Mouse (Mus musculus) spleen, adult 12 weeks (tissue): ENCODE results near the gene Rpusd2.

Experiments
- DNase-seq: peaks from one replicate; pipeline ENCODE4 v3.0.0; 2022; ENCODE audit warnings: low spot score

Rpusd2 gene

DNA sequence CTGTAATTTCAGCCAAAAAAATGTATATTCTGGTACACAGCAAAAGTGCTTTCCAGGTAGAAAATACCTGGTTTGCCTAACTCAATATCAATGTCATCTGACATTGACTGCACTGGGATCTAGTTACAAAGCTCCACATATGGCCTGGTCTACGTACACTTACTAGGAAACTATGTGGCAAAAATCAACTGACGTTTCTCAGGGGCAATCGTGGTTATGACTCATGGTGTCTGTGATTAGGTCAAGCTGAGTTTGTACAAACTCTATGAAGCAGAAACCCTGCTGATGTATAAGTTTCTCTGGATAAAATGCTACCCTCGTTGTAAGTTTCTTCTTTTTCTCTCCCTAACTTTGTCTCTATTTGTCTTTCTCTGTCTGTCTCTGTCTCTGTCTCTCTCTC is 2.4 kb upstream of the Rpusd2 start:
- no peak for DNase-seq

DNA sequence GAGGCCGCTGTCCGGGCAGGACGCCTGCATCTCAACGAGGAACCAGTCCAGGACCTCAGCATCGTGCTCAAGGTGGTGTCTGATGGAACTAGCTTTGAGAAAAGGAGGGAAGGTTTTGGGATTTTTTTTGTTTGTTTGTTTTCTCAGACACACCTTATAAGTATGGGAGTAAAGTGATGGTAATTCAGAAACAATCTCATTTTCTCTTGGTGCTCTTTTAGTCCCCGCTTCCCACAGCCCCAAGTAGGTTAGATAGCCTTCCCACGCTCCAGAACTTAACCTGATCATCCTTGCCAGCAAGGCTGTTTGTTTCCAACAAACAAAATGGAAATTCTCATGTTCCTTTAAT is 781 bp downstream of the Rpusd2 start:
- DNase-seq: no peak

DNA sequence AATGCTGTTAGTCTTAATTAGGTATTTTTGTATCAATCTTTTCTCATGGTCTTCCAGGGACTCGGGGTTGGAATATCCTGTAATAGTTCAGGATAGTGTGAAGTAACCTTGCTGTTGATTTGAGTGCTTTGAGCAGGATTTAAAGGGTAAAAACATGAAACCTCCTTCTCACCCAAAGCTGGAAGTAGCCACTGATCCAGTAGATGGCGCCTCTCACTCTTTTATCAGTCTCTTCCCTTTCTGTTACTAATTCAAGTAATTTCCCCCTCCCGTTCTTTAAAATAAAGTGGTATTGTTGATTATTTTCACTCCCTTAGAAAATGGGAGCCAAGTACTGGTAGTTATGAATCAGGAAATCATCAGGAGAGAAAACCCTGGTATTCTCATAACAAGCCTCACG is 6.3 kb downstream of the Rpusd2 start:
- no peak for DNase-seq

DNA sequence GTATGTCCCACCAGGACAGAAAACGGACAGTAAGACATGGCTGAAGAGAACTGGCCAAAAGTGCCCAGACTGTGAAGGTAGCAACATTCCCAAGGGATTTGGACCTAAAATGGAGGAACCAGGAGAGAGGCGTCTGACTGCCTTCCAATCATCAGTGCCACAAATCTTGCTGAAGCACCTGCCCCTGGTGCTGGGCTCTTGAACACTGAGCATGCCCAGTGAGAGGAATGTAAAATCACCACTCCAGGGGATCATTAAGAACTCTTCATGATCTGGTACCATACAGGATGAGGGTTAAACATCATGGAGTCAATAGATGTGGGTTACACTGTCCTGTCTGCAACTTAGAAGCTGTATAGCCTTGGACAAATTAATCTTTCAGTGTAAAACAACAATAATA is 10.6 kb downstream of the Rpusd2 start:
- DNase-seq: no peak

DNA sequence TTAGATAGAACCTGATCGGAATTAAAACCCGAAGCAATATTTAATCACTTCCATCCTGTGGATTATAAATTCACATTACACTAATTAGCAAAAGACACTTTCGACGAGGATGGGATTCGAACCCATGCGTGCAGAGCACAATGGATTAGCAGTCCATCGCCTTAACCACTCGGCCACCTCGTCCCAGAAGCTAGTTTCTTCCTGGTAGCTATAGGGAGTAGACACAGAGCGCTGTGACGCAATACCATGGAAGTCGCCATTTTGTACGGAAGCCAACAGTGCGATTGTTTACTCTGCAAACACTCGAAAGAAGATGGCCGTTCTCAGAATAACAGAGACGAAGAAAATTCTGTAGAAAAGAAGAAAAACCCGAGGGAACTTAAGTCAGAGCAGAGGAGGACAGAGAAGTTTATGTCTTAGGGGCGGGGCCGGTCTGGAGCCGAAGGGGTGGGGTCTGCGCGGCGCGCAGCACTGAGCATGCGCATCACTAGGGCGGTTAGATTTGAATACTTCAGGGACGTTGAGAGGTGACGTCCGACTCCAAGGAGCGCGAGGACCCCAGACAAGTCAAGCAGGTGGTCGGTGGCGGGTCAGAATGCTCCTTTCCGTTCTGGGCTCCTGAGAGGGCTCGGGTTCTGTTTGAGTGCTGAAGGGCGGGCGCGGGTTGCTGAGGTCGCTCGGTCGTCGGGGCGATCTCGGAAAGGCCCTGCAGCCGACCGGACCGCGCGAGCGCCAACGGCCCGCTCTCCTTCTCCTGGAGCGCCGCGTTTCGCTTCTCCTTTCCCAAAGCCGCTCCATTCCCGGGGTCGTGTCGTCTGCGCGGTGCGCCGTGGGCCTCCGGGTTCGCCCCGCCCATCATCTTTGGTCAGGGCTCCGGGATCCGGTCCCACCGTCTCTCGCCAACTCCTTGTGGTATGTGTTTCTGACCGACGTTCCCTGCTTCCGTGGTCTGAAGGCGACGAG is 12.3 kb downstream of the Rpusd2 start, which contains the start of gene Knl1:
Knl1 (plus strand) TSS at position 471 of the 963 bp plus-strand sequence.
- peak; percentile 91 for DNase-seq

DNA sequence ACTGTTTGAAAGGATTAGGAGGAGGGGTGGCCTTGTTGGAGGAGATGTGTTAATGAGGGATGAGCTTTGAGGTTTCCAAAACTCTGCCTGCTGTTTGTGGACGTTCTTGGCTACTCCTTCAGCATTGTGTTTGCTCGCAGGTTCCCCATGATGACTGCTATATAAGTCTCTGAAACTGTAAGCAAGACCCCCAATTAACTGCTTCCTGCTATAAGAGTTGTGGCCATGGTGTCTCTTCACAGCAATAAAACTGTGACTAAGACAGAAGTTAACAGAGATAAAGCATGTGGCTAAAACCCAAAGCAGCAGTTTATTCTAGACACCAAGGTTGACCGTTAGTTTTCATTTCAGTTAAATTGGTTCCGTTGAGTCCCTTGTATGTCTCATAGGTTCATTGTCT is 13.3 kb downstream of the Rpusd2 start:
- no peak for DNase-seq

DNA sequence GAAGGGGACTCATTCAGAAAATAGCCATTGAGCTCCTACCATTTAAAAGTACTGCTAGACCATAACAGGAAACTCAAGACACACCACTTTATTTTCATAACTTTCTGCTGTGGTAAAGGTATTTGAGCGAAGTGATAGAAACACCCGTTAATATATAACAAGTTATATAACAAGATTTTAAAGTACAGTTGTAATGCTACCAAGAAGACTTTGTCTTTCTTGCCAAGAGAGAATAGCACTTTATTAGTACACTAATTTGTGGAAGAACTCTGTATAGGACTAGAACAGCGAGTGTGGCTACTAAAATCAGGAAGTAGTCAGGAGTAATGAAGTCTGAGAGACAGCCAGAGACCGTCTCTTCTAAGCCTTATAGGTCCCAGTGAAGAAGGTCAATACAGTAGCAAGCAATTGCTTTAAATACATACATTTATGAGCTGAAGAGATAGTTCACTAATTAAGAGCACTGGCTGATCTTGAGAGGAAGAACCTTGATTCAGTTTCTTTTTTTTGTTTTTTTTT is 15.6 kb downstream of the Rpusd2 start:
- no peak for DNase-seq

DNA sequence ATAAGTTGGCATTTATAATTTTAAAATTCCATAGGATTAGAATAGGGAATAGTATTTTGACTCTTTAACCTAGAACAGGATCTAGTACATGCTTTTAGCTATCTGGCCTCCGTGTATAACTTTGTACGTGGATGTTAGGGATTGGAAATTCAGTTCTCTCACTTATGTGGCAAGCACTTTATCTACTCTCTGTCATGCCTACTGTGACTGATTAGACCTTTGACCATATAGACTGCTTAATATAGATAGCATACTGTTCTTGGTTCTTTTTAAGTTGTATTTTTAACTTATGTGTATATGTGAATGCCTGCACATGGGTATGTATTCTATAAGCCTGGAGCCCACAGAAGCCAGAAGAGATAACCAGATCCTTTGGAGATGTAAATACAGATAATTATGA is 25.5 kb downstream of the Rpusd2 start:
- DNase-seq: no peak

DNA sequence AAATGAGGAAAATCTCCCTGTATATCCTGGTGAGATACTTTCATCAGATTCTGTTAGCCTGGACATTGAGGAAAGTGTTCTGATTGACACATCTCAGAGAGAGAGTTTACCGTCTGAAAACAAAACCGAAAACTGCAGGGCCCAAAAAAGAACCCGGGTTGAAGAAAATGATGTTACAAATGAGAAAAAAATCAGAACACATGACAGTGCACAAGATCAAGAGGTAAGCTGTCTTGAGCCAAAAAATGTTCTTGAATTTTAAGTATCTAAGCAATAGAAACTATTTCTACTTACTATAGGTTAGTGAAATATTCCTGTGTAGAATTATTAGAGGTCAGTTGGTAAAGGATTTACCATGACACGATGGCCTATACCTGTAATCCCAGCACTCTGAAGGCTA is 37.8 kb downstream of the Rpusd2 start:
- DNase-seq: no peak

DNA sequence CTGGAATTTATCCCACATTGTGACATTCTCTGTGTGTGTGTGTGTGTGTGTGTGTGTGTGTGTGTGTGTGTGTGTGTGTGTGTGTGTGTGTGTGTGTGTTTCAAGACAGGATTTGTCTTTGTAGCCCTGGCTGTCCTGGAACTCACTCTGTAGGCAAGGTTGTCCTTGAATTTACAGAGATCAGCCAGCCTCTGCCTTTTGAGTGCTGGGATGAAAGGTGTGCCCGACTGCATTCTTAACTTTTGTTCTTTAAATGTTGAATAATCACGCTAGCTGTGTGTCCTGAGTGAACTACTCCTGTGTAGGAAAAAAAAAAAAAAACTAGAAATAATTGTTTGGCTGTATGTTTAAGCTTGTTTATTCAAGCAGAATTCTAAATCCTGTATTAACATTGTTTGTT is 51.6 kb downstream of the Rpusd2 start:
- no peak for DNase-seq
